Mouse (Mus musculus): ENCODE data around the gene Acrv1.
"Not testable (repeated sequence)": the region's sequence is repeated elsewhere in the genome, so short reads cannot be mapped to it uniquely, and the experiment has no call there.

Gene Acrv1

DNA sequence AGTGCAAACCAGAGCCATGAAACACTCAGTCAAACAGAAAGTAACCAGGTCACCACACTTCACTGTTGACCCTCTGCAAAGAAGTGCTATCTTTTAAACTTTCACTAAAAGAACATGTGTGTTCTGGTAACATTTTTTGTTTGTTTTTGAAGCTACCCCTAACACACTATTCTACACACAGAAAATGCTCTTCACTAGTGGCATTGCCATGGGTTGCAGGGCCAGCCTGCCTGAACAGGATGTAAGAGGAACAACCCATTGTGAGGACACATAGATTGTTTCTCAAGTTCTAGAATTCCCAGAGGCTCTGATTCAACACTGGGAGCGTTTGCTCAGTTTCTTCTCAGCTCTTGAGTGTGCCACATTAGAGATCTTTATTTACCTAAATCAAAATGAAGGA is at the start of gene Acrv1:
Gene Acrv1 (plus strand): TSS at position 301 of the 400 bp plus-strand sequence.
- no peak for DNase-seq (ENCODE audit: low read depth, low spot score)

DNA sequence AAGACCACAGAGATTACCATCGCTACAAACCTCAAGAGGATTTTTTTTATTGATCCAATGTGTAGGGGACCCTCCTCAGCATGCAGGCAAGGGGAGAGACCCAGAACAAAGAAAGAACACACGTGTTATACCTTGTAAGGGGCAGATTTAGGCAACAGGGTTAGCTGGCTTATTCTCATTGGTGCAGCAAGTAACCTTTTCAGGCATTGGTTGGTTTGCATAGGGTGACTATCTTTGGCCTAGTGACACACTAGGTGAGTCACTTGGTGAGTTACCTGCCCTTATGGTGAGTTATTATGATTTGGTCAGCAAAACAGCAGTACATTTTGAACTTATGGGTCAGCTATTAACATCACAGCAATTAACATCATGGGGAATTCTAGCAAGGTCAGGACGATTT is 49.7 kb upstream of the Acrv1 start, which contains the start of gene A630095E13Rik:
Gene A630095E13Rik (minus strand): TSS at position 101 of the 400 bp plus-strand sequence.
- DNase-seq (ENCODE audit: low read depth, low spot score) = not testable (repeated sequence)

DNA sequence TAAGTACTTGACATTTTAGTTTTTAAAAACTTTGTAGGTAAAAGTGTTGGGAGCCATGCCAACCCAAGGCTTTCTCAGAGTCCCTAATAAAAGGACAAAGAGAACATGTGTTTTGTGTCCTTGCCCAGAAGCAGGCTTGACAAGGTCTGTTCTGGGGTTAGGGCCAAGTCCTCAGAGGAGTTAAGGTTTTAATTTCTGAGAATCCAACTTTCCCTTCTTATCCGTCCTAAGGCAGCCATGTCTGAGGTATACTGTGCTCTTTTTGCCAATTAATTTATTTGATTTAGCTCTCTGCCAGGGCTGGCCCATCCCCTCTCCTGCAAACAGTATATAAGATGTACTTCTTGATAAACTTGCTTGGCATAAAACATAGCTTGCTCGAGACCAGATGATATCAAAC is 11.6 kb upstream of the Acrv1 start:
- no peak for DNase-seq (ENCODE audit: low read depth, low spot score)

DNA sequence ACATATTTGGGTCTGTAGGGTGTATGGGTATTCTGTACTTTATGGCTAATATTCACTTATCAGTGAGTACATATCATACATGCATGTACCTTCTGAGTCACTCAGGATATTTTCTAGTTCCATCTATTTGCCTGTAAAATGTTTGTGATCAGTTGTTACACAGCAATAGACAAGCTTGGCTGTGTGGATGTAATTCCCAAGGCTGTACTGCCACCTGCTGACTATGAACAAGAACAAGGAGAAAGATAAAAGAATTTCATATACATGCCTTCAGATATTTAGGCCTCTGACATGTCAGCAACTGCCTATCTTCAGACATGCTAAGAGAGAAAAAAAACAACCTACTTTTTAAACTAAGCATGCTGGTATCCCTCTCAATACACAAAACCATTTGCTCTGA is 5.7 kb upstream of the Acrv1 start:
- peak; percentile 40 for DNase-seq (ENCODE audit: low read depth, low spot score)

DNA sequence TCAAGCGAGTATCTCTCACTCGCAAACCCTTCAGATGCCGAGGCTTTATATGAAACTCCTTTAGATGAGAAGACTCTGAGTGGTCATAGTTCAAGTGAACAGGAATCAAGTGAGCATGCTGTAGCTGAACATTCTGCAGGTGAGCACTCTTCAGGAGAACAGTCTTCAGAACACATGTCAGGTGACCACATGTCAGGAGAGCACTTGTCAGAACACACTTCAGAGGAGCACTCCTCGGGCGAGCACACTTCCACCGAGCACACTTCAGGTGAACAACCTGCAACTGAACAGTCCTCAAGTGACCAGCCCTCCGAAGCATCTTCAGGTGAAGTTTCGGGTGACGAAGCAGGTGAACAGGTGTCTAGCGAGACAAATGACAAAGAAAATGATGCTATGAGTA is 1.3 kb downstream of the Acrv1 start:
- DNase-seq (ENCODE audit: low read depth, low spot score) = peak; percentile 17

DNA sequence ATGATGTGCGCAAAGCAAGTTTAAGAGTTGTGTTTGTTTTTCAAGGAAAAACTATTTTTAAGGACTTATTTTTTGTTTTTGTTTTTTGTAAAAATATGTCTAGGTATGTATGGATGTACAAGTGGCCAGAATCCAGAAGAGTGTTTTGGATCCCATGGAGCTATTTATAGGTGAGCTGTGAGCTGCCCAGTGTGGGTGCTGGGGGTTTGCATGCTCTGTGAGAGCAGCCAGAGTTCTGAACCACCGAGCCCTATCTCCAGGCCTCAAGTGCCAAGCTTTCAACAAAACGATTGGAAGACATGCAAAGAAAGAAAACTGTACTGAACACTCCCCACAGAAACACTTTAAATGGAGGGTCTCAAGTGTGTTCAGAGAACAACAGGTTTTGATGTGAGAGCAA is 12.9 kb downstream of the Acrv1 start:
- DNase-seq (ENCODE audit: low read depth, low spot score) = no peak

DNA sequence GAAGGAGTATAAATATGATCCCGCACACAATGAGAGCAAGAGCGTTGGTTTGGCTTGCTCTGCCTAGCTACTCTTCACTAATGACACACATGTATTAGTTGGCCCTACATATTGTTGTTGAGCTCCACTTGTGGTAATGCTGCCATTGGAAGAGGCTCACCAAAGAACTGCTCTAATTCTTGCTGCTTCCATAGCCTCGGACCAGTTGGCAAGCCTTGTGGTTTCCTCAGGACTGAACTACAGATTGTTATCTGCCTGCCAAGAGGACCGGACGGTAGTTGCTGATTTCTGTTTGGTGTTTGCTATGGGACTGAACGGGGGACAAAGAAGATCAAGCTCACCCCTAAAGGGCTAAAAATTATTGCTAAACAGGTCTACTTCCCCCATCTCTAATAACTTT is 14.3 kb downstream of the Acrv1 start:
- no peak for DNase-seq (ENCODE audit: low read depth, low spot score)

DNA sequence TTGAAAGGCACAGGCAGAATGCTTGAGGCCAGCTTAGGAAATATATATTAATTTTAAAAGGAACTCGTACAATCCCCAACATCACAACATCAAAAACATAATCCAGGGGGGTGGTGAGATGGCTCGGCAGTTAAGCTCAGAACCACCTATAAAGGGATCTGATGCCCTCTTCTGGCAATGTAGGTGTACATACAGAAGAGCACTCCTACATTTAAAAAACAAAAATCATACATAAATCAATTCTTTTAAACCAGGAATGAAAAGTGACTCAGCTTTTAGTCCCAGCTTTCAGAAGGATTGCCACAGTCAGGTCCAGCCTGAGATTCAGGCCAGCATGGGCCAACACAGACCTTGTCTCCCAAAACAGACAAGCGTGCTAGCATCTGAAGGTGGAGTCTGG is 23.6 kb downstream of the Acrv1 start:
- DNase-seq (ENCODE audit: low read depth, low spot score) = no peak

DNA sequence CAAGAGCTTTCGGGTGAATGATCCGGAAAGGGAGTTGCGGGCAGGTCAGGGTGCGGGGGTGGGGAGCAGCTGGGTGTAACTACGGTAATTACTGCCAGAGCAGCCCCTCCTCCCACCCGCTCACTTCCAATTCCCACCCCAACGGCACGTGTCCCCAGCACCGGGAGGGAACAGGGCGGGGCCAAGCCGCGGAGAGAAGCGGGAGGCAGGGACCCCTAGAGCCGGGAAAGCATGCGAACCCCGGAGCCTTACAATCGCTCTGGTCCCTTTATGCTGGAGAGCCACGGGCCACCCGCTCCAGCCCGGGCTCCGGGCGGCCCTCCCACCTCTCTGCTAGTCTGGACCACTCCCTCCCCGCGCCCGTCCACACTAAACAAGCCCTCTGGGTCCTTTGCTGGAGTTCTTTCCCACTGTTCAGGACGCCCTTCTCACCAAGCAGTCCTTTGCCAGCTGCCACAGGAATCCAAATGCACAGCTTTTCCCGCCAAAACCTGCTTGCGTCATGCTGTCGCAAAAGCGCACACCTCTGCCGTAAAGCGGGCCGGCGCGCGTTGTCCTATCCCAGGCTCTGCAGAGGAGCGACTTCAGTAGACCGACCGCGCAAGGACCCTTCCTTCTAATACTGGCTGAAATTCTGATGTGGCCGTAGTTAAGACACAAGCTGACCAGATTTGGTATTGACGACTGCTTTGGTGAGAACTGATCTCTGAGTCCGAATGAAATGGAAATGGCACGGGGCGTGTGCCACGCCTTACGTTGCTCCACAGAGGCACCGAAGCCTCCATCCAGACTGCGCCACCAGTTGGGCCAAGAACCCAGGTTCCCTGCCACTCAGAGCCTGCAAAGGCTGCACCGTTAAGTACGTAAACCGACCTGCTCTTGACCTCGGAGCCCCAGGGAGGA is 33.4 kb downstream of the Acrv1 start:
- peak; percentile 97 for DNase-seq (ENCODE audit: low read depth, low spot score)

DNA sequence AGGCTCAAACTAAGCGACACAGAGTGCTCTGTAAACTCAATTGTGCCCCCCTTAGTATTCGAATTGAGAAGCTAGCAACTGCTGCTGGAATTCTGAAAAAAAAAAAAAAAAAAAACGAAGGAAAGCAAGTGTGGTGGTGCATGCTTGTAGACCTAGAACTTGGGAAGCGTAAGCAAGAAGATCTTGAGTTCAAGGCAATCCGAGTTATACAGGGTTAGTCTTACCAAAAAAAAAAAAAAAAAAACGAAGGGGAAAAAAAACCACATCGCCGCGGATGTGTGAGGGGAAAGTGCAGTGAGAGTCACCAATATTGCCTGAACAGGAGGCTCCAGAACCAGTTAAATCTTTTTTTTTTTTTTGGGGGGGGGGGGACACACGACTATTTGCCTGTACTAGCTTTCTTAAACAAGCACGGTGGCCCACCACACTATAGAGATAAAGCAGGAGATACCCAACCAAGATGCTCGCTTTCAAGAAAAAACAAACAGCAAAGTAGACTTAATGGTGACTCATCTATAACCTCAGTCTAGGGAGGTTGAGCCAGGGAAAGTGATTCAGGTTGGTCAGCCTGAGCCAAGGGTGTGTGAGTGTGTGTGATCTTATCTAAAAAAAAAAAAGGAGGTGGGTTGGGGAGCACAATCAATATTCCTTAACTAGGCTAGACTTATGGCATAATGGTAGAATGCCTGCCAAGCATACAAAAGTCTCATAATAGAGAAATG is 34.2 kb downstream of the Acrv1 start, which contains the start of gene Chek1:
Gene Chek1 (minus strand): TSS at position 32 of the 722 bp plus-strand sequence.
- no peak for DNase-seq (ENCODE audit: low read depth, low spot score)
